Mouse (Mus musculus) embryonic fibroblast, embryonic 13.5 days (primary cell): Measurements from ENCODE around the gene Fkbp9.

ENCODE experiments used
- CTCF ChIP-seq: IDR thresholded peaks from 2 replicates; pipeline ENCODE4 v1.5.1; 2011; ENCODE audit warnings: mild to moderate bottlenecking, control low read depth, low read length, moderate library complexity, borderline replicate concordance; ENCODE audit not compliant: insufficient read depth
- POLR2A ChIP-seq: IDR thresholded peaks from 2 replicates; pipeline ENCODE4 v1.6.1; 2011; ENCODE audit warnings: low read depth, mild to moderate bottlenecking, control low read depth, low read length, moderate library complexity

DNA sequence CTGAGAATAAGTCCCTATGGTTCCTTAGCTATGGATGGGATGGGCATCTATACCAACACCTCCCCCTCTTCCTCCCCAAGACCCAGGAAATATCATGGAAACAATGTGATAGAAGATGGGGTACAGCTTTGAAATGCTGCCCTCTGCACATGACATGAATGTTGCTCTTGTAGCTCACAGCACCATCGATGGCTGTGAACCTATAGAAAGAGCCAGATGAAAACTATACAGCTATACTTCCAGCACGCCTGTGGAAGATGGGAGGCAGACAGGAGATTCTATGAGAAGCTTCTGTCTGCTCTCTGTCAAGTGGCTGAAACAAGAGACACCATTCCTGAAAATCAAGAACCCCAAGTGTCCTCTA is 12.8 kb upstream of the Fkbp9 start:
- TF ChIP-seq CTCF = no peak
- no peak for TF ChIP-seq POLR2A
